Mouse (Mus musculus): ENCODE measurements around the gene Casp6. TPM values are rescaled to one million over a fixed set of nuclear protein-coding genes. Genes with fewer than 3 reads are reported as not detected.

Casp6 gene
- polyA plus RNA-seq, 1 experiment = 21.5 TPM

DNA sequence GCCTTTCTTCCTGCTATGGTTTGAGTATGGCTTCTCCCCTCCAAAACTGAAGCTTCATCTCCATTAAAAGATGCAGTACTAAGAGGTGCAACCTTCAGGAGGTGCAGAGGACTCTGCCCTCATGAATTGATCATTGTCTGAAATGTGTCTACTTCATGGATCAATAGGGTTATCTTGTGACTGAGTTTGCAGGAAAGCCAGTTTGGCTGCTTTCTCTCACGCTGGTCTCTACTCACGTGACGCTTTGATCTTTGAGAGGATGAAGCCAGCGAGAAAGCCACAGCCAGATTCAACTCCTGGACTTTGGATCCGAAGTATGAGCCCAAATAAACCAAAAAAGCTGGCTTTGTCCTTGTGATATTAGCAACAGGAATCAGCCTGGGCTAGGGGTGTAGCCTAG lies 14.8 kb upstream of the Casp6 start:
- Histone ChIP-seq H3K27ac (ENCODE audit: insufficient read depth, low read length) (no peak overlapping the region), H3K4me1 (ENCODE audit: control insufficient read depth, insufficient read depth, low read length) (no peaks in the 10 kb centered on the region), H3K4me3 (ENCODE audit: insufficient read depth, low read length) (no peak overlapping the region)
- TF ChIP-seq CTCF (IDR thresholded peaks at IDR 0.05; ENCODE audit: borderline replicate concordance, insufficient read depth, low read length) = no peak
- TF ChIP-seq POLR2A (IDR thresholded peaks at IDR 0.05; ENCODE audit: low read depth, low read length) = no peak

DNA sequence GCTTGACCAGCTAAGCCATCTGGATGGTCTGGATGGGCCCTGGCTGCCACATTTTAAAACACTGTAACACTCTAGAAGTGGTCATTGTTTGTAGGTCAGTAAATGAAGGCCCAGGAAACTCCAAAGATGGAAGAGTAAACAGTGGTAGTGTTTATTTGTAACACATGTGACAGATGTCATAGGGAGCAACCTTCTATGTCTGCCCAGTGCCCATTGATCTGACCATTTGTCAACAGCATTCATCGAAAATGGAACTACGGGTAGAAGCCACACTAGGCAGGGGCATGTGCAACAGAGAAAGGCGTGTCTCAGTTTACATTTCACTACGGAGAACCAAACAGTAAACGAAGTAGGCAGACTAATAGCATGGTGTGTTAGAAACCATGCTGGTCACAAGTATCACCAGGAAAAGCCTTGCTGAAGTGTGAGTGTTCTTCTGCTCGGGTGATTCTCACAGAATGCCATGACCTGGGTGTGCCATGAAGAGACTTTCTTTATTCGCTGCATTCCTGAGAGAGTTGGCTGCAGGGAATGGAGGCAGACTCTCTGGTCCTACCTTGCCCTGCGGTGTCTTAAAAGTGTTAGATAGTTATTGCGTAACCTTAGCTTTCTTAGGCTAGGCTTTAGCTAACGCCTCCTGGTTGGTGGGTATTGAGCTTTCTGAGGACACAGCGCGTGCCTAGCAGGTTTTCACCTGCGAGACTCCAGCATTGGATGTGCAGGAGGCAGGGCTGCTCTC lies 13.3 kb upstream of the Casp6 start:
- H3K4me3 ChIP-seq (ENCODE audit: insufficient read depth, low read length) = no peak overlapping the region
- H3K27ac ChIP-seq (ENCODE audit: insufficient read depth, low read length) = no peak overlapping the region
- TF ChIP-seq CTCF (IDR thresholded peaks at IDR 0.05; ENCODE audit: borderline replicate concordance, insufficient read depth, low read length) = no peak
- TF ChIP-seq POLR2A (IDR thresholded peaks at IDR 0.05; ENCODE audit: low read depth, low read length) = no peak
- H3K4me1 ChIP-seq (ENCODE audit: control insufficient read depth, insufficient read depth, low read length) = no peaks in the 10 kb centered on the region

DNA sequence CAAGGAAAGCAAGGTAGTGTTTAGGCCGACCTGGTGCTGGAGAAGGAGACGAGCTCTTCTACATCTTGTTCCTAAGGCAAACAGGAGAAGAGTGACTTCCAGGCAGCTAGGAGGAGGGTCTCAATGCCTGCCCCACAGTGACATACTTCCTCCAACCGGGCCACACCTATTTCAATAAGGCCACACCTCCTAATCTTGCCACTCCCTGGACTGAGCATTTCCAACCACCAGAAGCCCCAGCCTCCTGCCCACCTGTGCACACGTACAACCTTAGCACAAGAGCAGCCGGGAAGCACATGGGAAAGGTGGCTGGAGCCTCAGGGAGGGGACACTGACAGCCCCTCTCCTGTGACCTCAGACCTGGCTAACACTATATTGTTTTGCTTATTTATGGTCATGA lies 9.2 kb upstream of the Casp6 start:
- Histone ChIP-seq H3K4me3 (ENCODE audit: insufficient read depth, low read length) (no peak overlapping the region), H3K4me1 (ENCODE audit: control insufficient read depth, insufficient read depth, low read length) (no peaks in the 10 kb centered on the region), H3K27ac (ENCODE audit: insufficient read depth, low read length) (no peak overlapping the region)
- TF ChIP-seq POLR2A (IDR thresholded peaks at IDR 0.05; ENCODE audit: low read depth, low read length) (no peak), CTCF (IDR thresholded peaks at IDR 0.05; ENCODE audit: borderline replicate concordance, insufficient read depth, low read length) (no peak)

DNA sequence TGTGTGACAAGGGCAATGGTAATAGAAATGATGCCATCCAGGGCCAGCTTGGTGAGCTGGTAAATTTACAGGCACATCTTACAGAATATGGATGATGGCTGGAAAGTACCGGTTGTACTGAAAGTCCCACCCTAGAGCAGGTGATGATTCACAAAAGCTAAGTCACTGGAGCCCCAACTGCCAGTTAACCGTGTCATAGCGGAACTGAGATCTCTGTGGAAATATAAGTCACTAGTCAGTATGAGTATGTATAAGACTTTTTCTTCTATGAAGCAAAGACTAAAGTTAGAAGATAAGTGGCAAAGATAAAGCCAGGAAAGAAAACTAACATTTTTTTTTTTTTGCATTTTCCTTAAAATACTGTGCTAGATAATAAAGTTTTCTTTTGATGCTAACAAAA lies 8.1 kb upstream of the Casp6 start:
- Histone ChIP-seq H3K4me1 (ENCODE audit: control insufficient read depth, insufficient read depth, low read length) (no peaks in the 10 kb centered on the region), H3K4me3 (ENCODE audit: insufficient read depth, low read length) (no peak overlapping the region), H3K27ac (ENCODE audit: insufficient read depth, low read length) (no peak overlapping the region)
- no peak for TF ChIP-seq POLR2A (IDR thresholded peaks at IDR 0.05; ENCODE audit: low read depth, low read length)
- no peak for TF ChIP-seq CTCF (IDR thresholded peaks at IDR 0.05; ENCODE audit: borderline replicate concordance, insufficient read depth, low read length)

DNA sequence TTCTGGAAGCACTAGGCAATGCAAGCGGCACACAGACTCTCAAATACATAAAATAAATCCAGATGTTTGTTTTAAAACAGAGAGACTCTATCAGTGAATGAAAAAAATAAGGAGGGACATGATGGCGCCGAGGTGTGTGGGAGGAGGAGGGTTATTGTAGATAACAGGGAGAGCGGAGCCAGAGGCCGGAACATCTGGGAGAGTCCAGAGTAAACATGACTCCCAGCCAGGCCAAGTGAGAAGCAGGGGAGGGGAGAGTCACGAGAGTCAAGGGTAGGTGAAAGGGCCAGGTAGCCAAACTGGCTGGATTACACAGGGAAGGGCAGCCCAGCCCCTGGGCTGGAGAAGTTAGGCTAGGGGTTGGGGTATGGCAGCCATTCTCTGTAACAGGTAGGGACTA lies 4.6 kb upstream of the Casp6 start:
- TF ChIP-seq POLR2A (IDR thresholded peaks at IDR 0.05; ENCODE audit: low read depth, low read length) (no peak), CTCF (IDR thresholded peaks at IDR 0.05; ENCODE audit: borderline replicate concordance, insufficient read depth, low read length) (no peak)
- H3K4me1 ChIP-seq (ENCODE audit: control insufficient read depth, insufficient read depth, low read length) = no peaks in the 10 kb centered on the region

DNA sequence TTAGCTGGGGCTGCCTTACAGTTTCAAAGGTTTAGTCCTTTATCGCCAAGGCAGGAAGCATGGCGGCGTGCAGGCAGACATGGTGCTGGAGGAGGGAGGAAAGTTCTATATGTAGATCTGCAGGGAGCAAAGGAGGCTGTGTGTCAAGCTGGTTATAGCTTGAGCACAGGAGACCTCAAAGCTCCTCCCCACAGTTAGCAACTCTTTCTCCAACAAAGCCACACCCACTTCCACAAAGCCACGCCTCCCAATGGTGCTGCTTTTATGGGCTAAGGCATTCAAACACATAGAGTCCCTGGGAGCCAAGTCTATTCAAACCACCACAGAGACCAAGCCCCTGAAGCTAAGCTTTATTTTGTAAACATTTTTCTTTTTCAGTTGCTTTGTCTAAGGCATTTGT lies 2.3 kb upstream of the Casp6 start:
- TF ChIP-seq CTCF (IDR thresholded peaks at IDR 0.05; ENCODE audit: borderline replicate concordance, insufficient read depth, low read length) (no peak), POLR2A (IDR thresholded peaks at IDR 0.05; ENCODE audit: low read depth, low read length) (no peak)
- H3K4me1 ChIP-seq (ENCODE audit: control insufficient read depth, insufficient read depth, low read length) = no peaks in the 10 kb centered on the region
- H3K27ac ChIP-seq (ENCODE audit: insufficient read depth, low read length) = no peak overlapping the region
- no peak overlapping the region for H3K4me3 ChIP-seq (ENCODE audit: insufficient read depth, low read length)

More for the DNA sequence above, 4.6 kb upstream of the Casp6 start:
- no peak overlapping the region for H3K4me3 ChIP-seq (ENCODE audit: insufficient read depth, low read length)
- no peak overlapping the region for H3K27ac ChIP-seq (ENCODE audit: insufficient read depth, low read length)

DNA sequence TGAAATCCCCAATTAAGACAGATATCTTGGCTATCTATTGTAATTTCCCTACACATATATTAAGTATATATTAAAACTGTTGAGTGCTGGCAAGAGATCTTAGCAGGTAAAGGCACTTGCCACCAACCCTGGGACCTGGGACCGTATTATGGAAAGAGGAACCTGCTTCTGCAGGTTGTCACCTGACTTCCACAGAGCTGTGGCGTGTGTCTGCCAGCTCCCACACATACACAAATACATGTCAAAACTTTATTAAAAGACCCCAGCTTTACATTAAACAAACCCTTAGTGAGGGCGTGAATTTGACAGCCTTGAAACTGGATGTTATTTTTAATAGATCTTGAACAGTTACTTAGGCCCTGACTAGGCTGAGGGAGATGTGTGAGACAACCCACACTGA lies 2.1 kb downstream of the Casp6 start:
- no peak for TF ChIP-seq POLR2A (IDR thresholded peaks at IDR 0.05; ENCODE audit: low read depth, low read length)
- TF ChIP-seq CTCF (IDR thresholded peaks at IDR 0.05; ENCODE audit: borderline replicate concordance, insufficient read depth, low read length) = no peak
- Histone ChIP-seq H3K4me1 (ENCODE audit: control insufficient read depth, insufficient read depth, low read length) (peaks cover 3% of the 10 kb centered on the region; the same call in 1 of the 2 replicates), H3K27ac (ENCODE audit: insufficient read depth, low read length) (no peak overlapping the region), H3K4me3 (ENCODE audit: insufficient read depth, low read length) (no peak overlapping the region)

DNA sequence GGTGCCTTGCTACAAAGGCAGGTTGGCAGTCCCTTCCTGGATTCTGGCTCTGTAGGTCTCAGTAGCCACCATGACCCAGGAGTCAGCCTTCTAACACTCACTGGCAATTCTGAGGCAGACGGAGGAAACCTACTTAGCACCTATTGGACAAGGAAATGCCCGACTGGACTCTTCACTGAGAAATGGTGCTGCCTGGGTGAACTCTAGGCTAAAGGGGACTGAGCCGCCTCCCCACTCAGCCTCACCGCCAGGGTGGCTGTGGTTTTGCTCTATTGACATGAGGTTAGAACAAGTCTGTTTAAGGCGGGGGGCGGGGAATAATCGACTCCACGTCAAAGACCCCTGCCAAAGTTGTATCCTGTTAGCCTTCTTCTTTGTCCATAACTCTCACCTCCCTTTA lies 2.6 kb downstream of the Casp6 start:
- peaks cover 3% of the 10 kb centered on the region; the same call in 1 of the 2 replicates for H3K4me1 ChIP-seq (ENCODE audit: control insufficient read depth, insufficient read depth, low read length)
- TF ChIP-seq CTCF (IDR thresholded peaks at IDR 0.05; ENCODE audit: borderline replicate concordance, insufficient read depth, low read length) (no peak), POLR2A (IDR thresholded peaks at IDR 0.05; ENCODE audit: low read depth, low read length) (no peak)
- no peak overlapping the region for H3K27ac ChIP-seq (ENCODE audit: insufficient read depth, low read length)
- no peak overlapping the region for H3K4me3 ChIP-seq (ENCODE audit: insufficient read depth, low read length)

DNA sequence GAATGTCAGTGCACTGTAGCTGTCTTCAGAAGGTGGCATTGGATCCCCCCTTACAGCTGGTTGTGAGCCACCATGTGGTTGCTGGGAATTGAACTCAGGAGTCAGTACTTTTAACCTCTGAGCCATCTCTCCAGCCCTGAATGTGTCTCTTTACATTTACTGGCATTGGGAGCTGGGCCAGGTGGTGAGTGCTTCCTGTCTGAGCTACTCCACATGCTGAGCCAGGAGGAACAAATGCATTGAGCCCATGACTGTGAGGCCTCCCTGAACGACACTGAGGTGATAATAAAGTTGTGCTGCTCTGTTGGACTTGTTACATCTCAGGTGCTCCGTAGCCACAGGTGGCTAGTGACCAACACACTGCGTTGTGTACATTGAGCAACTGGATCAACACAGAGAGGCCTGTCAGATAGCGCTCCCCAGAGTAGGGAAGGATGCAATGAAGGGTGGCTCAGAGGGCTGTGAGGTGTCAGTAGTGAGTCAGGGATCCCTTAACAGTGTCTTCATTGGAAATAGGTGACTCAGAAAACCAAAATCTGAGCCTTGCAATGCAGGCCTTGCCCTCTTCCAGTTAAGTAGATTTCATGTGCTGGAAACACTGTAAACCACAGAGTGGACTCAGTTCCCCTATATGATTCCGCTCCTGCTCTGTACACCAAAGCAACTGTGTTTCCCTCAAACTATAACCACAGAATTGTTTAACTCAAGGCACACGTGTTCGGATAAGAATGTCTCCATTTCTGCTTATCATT lies 3.3 kb downstream of the Casp6 start:
- TF ChIP-seq POLR2A (IDR thresholded peaks at IDR 0.05; ENCODE audit: low read depth, low read length) = no peak
- TF ChIP-seq CTCF (IDR thresholded peaks at IDR 0.05; ENCODE audit: borderline replicate concordance, insufficient read depth, low read length) = no peak
- H3K4me3 ChIP-seq (ENCODE audit: insufficient read depth, low read length) = no peak overlapping the region
- H3K27ac ChIP-seq (ENCODE audit: insufficient read depth, low read length) = no peak overlapping the region
- H3K4me1 ChIP-seq (ENCODE audit: control insufficient read depth, insufficient read depth, low read length) = peaks cover 3% of the 10 kb centered on the region; the same call in 1 of the 2 replicates

DNA sequence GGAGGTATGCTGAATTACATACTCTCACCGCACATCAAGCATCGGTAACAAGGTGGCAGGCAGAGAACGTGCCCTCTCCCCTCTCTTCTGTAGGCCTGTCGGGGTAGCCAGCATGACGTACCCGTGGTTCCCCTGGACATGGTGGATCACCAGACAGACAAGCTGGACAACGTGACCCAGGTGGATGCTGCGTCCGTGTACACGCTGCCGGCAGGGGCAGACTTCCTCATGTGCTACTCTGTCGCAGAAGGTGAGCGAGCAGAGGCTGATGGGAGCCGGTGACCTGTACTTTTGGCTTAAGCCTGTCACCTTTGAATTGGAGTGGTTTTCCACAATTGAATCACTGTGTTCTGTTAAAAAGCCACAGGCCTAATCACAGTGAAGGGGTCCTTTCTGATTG lies 10.8 kb downstream of the Casp6 start:
- TF ChIP-seq POLR2A (IDR thresholded peaks at IDR 0.05; ENCODE audit: low read depth, low read length) (no peak), CTCF (IDR thresholded peaks at IDR 0.05; ENCODE audit: borderline replicate concordance, insufficient read depth, low read length) (no peak)
- H3K4me1 ChIP-seq (ENCODE audit: control insufficient read depth, insufficient read depth, low read length) = peaks cover 2% of the 10 kb centered on the region; the same call in 1 of the 2 replicates

More for the DNA sequence above, 10.8 kb downstream of the Casp6 start:
- Histone ChIP-seq H3K27ac (ENCODE audit: insufficient read depth, low read length) (no peak overlapping the region), H3K4me3 (ENCODE audit: insufficient read depth, low read length) (no peak overlapping the region)
